Mouse (Mus musculus) right cerebral cortex, postnatal 10 days (tissue): ENCODE measurements around the gene Fhod1.
A peak's percentile ranks its signal among the peaks of the same experiment; 100 is the strongest.

ENCODE experiments used
- DNase-seq, 2 experiments: peaks; one replicate each; pipeline ENCODE4 v3.0.0; 2021; ENCODE audit warnings: low spot score in 2 of 2

The Fhod1 gene

GRCm38 (mm10) chr8:105349096-105349771 is 1.5 kb upstream of the Fhod1 start:
- DNase-seq: peak; percentile 60 to 70

GRCm38 (mm10) chr8:105348450-105349095 is 820 bp upstream of the Fhod1 start, which contains the start of gene Slc9a5:
Gene Slc9a5, plus strand, starts transcription at chr8:105348843.
- DNase-seq: peak; percentile 74

GRCm38 (mm10) chr8:105346611-105347427 is 934 bp downstream of the Fhod1 start:
- peak in 1 of 2 experiments; percentile 49 for DNase-seq

GRCm38 (mm10) chr8:105345061-105345975 is 2.4 kb downstream of the Fhod1 start:
- DNase-seq: peak in 1 of 2 experiments; percentile 53

- no peak for DNase-seq
These were observed 3.8 kb downstream of the Fhod1 start for GRCm38 (mm10) chr8:105343791-105344574.

- DNase-seq: no peak
These were observed 5.0 kb downstream of the Fhod1 start for GRCm38 (mm10) chr8:105342768-105343167.

GRCm38 (mm10) chr8:105341399-105341798 is 6.4 kb downstream of the Fhod1 start:
- DNase-seq: no peak

GRCm38 (mm10) chr8:105339886-105340635 is 7.7 kb downstream of the Fhod1 start:
- no peak for DNase-seq

- DNase-seq: no peak
These were observed 8.8 kb downstream of the Fhod1 start for GRCm38 (mm10) chr8:105338992-105339391.

- no peak for DNase-seq
These were observed 11.2 kb downstream of the Fhod1 start for GRCm38 (mm10) chr8:105336373-105337130.

GRCm38 (mm10) chr8:105332523-105332922 is 15.2 kb downstream of the Fhod1 start:
- no peak for DNase-seq

- no peak for DNase-seq
These were observed 15.8 kb downstream of the Fhod1 start for GRCm38 (mm10) chr8:105331931-105332330.

GRCm38 (mm10) chr8:105331469-105331868 is 16.3 kb downstream of the Fhod1 start:
- no peak for DNase-seq

GRCm38 (mm10) chr8:105330325-105330724 is 17.4 kb downstream of the Fhod1 start:
- DNase-seq: no peak

- no peak for DNase-seq
These were observed 20.8 kb downstream of the Fhod1 start for GRCm38 (mm10) chr8:105326968-105327367.

GRCm38 (mm10) chr8:105326141-105326672 is 21.5 kb downstream of the Fhod1 start, which contains the start of the genes Lrrc29 and Tmem208:
Gene Lrrc29, minus strand, starts transcription at chr8:105326278.
Gene Tmem208, plus strand, starts transcription at chr8:105326354.
- DNase-seq: peak; percentile 98 to 99

GRCm38 (mm10) chr8:105325641-105326093 is 22.1 kb downstream of the Fhod1 start:
- peak in 1 of 2 experiments; percentile 48 for DNase-seq

GRCm38 (mm10) chr8:105323183-105323582 is 24.6 kb downstream of the Fhod1 start:
- DNase-seq: no peak
